Mouse (Mus musculus): ENCODE data around the gene Rplp0.

- no peak for TF ChIP-seq POLR2A (IDR thresholded peaks at IDR 0.05; ENCODE audit: borderline replicate concordance, extremely low read depth, insufficient read depth, insufficient read length, poor library complexity, severe bottlenecking)
- no peak for TF ChIP-seq CTCF (IDR thresholded peaks at IDR 0.05; ENCODE audit: borderline replicate concordance, extremely low read depth, insufficient read depth, insufficient read length)
Observed at GRCm38 (mm10) chr5:115528128-115528527, 31.1 kb upstream of the Rplp0 start.
